Mouse (Mus musculus) ES-E14 (cell line): ENCODE measurements around the gene Rnf167. TPM values are rescaled to one million over a fixed set of nuclear protein-coding genes. Genes with fewer than 3 reads are reported as not detected.

Experiments
- DNase-seq: peaks from one replicate; pipeline ENCODE4 v3.0.0-alpha.2; 2013; ENCODE audit warnings: low read depth, low spot score
- H3K27ac ChIP-seq: 2 replicates; pipeline ENCODE4 v1.5.1; 2012; ENCODE audit warnings: low read depth, mild to moderate bottlenecking, low read length, moderate library complexity, mixed read lengths; ENCODE audit not compliant: poor library complexity, insufficient read depth, severe bottlenecking
- H3K36me3 ChIP-seq: 2 replicates; pipeline ENCODE4 v1.6.1; 2012; ENCODE audit warnings: mild to moderate bottlenecking, low read length, moderate library complexity, mixed read lengths; ENCODE audit not compliant: control insufficient read depth, poor library complexity, insufficient read depth, severe bottlenecking
- H3K4me1 ChIP-seq, 2 experiments: fragments of 150-350 bp in 1 of 2; sonication (generic) in 1 of 2; 2 replicates each; pipeline ENCODE4 v1.6.1; 2012; ENCODE audit warnings: low read length in 2 of 2, mild to moderate bottlenecking in 1 of 2, mixed read lengths in 1 of 2; ENCODE audit not compliant: control insufficient read depth in 2 of 2, insufficient read depth in 2 of 2, poor library complexity in 1 of 2
- H3K4me3 ChIP-seq, 2 experiments: fragments of 150-350 bp in 1 of 2; sonication (generic) in 1 of 2; 2 replicates each; pipeline ENCODE4 v1.5.1; 2012; ENCODE audit warnings: low read length in 2 of 2, low read depth in 1 of 2, mild to moderate bottlenecking in 1 of 2, mixed read lengths in 1 of 2; ENCODE audit not compliant: insufficient read depth in 1 of 2, poor library complexity in 1 of 2, severe bottlenecking in 1 of 2
- H3K9ac ChIP-seq: 2 replicates; pipeline ENCODE4 v1.6.1; 2012; ENCODE audit warnings: low read depth, mild to moderate bottlenecking, low read length, mixed read lengths; ENCODE audit not compliant: poor library complexity, insufficient read depth, severe bottlenecking
- H3K9me3 ChIP-seq: fragments of 150-350 bp; sonication (generic); 2 replicates; pipeline ENCODE4 v1.6.1; 2012; ENCODE audit warnings: low read depth, mild to moderate bottlenecking, low read length; ENCODE audit not compliant: control insufficient read depth, insufficient read depth
- CHD2 ChIP-seq: IDR thresholded peaks from 2 replicates; pipeline ENCODE4 v1.6.1; 2014; ENCODE audit warnings: mild to moderate bottlenecking, low read depth, low read length, inconsistent platforms
- HCFC1 ChIP-seq: IDR thresholded peaks from 2 replicates; pipeline ENCODE4 v1.6.1; 2012; ENCODE audit warnings: low read length, inconsistent platforms, borderline replicate concordance; ENCODE audit not compliant: insufficient read depth
- MAFK ChIP-seq: IDR thresholded peaks from 2 replicates; pipeline ENCODE4 v1.6.1; 2014; ENCODE audit warnings: mild to moderate bottlenecking, low read depth, low read length, inconsistent platforms; ENCODE audit not compliant: insufficient read depth
- ZC3H11A ChIP-seq: IDR thresholded peaks from 2 replicates; pipeline ENCODE4 v1.6.1; 2012; ENCODE audit warnings: low read depth, mild to moderate bottlenecking, inconsistent platforms, low read length, borderline replicate concordance
- ZNF384 ChIP-seq: IDR thresholded peaks from 2 replicates; pipeline ENCODE4 v1.6.1; 2012; ENCODE audit warnings: low read depth, low read length, inconsistent platforms
- in situ Hi-C, 2 experiments: fragments of 600-800 bp; cut with MboI; formaldehyde crosslinking; loops; one replicate each; pipeline ENCODE4 v1.15.1; 2025; ENCODE audit warnings: low sequenced_read_pairs in 2 of 2, inconsistent platforms in 1 of 2; ENCODE audit not compliant: unreplicated experiment in 2 of 2
- total RNA-seq: library from RNA; depleted of rRNA; stranded (reverse); fragments of 300-350 nt; gene quantifications from 2 replicates; pipeline ENCODE4 v1.2.3, GENCODE M21; 2012

Rnf167 gene
- total RNA-seq, 1 experiment: 113 TPM

- Histone ChIP-seq H3K4me3 (no peak overlapping the region), H3K9me3 (no peaks in the 10 kb centered on the region), H3K9ac (no peak overlapping the region), H3K27ac (no peak overlapping the region; the same call in 1 of the 2 replicates), H3K36me3 (peaks cover 35% of the 10 kb centered on the region), H3K4me1 (peaks cover 0 to 3% of the 10 kb centered on the region in 2 experiments; a peak in 3 of 4 replicates)
- TF ChIP-seq ZNF384 (no peak), MAFK (no peak), CHD2 (no peak), ZC3H11A (no peak), HCFC1 (no peak)
- in situ Hi-C loops: no loop called here
- DNase-seq: no peak
These were observed 16.9 kb downstream of the Rnf167 start for GRCm38 (mm10) chr11:70663957-70664356.

- peaks cover 35% of the 10 kb centered on the region for H3K36me3 ChIP-seq
- H3K9ac ChIP-seq: no peak overlapping the region
- H3K4me3 ChIP-seq: no peak overlapping the region
- no peaks in the 10 kb centered on the region for H3K9me3 ChIP-seq
- TF ChIP-seq HCFC1 (no peak), ZNF384 (no peak), MAFK (no peak), CHD2 (no peak), ZC3H11A (no peak)
- in situ Hi-C loops: no loop called here
- no peak for DNase-seq
- no peaks in the 10 kb centered on the region; a peak in 1 of 4 replicates for H3K4me1 ChIP-seq
- no peak overlapping the region for H3K27ac ChIP-seq
These were observed 17.7 kb downstream of the Rnf167 start for GRCm38 (mm10) chr11:70664741-70665140.

- Histone ChIP-seq H3K9ac (no peak overlapping the region; the same call in 1 of the 2 replicates), H3K4me3 (no peak overlapping the region), H3K36me3 (peaks cover 34% of the 10 kb centered on the region)
These were observed 19.7 kb downstream of the Rnf167 start for GRCm38 (mm10) chr11:70666687-70667086.

GRCm38 (mm10) chr11:70667271-70668150 lies 20.5 kb downstream of the Rnf167 start:
- in situ Hi-C loops: no loop called here
- Histone ChIP-seq H3K4me3 (peak overlapping the region; percentile 67 to 91; a peak in 3 of 4 replicates), H3K27ac (peak overlapping the region; percentile 80; the same call in 1 of the 2 replicates), H3K4me1 (peaks cover 0 to 7% of the 10 kb centered on the region in 2 experiments; a peak in 2 of 4 replicates), H3K9ac (peak overlapping the region; percentile 40; the same call in 1 of the 2 replicates), H3K9me3 (no peaks in the 10 kb centered on the region), H3K36me3 (peaks cover 33% of the 10 kb centered on the region)
- DNase-seq: no peak
- TF ChIP-seq ZC3H11A (no peak), HCFC1 (no peak), MAFK (no peak)

More at GRCm38 (mm10) chr11:70666687-70667086, 19.7 kb downstream of the Rnf167 start:
- no peak for DNase-seq
- TF ChIP-seq ZNF384: no peak
- TF ChIP-seq MAFK: no peak
- no peak for TF ChIP-seq HCFC1
- TF ChIP-seq CHD2: no peak
- no peak for TF ChIP-seq ZC3H11A
- in situ Hi-C loops: no loop called here
- Histone ChIP-seq H3K9me3 (no peaks in the 10 kb centered on the region), H3K4me1 (peaks cover 0 to 5% of the 10 kb centered on the region in 2 experiments; a peak in 2 of 4 replicates), H3K27ac (no peak overlapping the region)
